Mouse (Mus musculus) cerebellum, postnatal 36 days (tissue): ENCODE measurements at regions not wholly inside any gene's neighbourhood (a gene's known extent, or its start where the extent isn't known, plus 50 kb on each side); places are given as distances from the start of the nearest gene placed in this dataset.

Source experiments
- DNase-seq, 2 experiments: peaks; one replicate each; pipeline ENCODE4 v3.0.0; 2021 to 2022; ENCODE audit warnings: mixed read lengths in 2 of 2

DNA sequence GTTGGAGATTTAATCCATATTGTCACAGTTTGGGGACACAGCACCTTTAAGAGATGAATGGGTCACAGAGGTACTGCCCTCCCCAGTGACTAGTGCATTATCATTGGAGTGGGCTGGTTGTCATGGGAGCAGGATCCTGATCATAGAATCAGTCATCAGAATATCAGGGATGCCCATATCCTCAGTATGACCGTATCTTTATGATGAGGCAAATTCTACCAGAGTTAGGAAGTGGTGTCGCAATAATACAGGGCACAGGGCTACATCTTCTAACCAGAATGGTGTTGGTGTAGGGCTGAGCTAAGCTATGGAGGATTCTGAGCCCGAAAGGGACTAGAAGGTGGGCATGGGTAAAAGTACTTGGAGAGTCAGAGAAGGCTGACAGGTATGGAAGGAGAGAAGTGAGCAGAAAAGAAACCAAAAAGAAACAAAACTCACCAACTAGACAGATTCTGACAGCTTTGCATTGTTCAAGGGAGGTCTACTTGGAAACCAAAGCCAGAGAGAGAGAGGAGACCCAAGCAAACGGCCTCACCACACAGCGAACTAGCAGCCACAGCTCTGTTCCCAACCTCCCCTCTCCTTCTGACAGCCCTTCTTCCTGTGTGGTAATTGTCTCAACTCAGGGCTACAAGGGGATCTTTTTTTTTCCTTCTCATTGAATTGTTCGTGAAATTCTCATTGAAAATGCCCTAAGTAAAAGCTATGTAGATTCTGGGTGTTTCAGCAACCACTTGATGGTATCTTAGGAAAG, 129.2 kb downstream of the Lrrc30 start:
- no peak for DNase-seq

DNA sequence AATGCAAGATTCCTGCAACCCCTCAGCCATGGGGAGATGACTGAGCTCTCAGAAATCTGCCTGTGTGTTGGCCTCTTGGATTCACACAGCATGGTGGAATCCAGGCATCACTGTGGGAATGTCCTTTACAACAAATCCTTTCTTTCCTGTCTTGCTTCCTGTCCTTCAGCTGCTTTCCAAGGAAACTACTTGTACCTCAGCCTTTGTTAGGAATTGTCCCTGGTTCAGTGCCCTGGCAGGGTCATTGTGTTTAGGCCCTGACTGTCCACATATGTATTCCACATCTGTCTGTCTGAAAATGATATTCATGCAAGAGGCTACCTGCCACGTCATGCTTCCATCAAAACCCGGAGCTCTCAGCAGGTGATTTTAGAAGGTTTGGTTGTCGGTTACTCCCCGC, 129.9 kb downstream of the Lrrc30 start:
- DNase-seq: no peak

DNA sequence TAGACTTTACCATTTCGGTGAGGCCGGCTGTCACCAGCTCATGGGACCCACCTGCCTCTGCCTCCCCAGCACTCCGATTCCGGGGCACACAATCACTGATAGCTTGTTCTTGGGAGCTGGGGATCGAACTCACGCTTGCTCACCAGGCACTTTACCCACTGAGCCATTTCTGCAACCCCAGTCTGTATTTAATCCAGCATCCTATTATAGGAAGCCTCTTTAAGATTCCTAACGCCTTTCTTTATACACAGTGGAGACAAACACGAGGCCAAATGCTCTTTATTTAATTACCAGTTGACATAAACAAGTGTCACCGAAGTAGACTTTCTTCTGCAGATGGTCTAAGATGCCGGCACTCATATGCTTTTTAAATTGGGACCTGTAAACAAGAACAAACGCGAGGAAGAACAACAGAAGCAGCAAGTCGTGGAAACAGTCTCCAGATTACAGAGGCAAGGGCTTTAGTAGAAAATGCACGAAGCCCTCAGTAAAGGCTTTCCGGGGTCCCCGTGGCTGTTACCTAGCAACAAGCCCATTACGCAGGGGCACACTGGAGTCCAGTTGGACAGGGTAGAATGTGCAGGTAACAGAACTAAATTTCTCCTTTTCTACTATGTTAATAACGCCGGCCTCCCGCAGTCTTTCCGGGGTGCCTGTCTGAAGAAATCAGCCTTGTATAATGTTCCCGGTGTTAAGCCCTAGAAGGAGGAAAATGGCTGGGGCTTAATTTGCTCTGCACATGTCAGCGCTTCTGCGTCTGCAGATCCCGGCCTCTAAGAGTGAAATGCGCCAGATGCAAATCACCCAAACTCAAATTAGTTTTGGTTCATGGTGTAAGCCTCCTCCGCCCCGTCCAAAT, 132.5 kb downstream of the Lrrc30 start:
- DNase-seq: no peak

DNA sequence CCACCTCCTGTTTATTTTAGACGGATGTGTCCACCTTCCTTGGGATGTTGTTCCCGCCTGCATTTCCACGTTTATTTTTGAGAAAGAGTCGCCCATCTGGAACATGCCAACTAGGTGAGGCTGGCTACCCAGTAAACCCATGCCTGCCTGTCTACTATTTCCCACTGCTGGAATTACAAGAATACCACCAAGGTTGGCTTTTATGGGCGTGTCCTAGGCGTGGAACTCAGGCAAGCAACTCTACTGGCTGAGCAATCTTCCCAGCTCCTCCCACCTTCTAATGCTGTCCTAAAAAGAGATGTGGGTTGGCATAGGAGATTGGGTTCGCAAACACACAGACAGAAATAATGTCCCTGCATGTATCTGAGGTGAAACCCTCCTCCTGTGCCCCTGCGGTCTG, 135.1 kb downstream of the Lrrc30 start:
- no peak for DNase-seq

DNA sequence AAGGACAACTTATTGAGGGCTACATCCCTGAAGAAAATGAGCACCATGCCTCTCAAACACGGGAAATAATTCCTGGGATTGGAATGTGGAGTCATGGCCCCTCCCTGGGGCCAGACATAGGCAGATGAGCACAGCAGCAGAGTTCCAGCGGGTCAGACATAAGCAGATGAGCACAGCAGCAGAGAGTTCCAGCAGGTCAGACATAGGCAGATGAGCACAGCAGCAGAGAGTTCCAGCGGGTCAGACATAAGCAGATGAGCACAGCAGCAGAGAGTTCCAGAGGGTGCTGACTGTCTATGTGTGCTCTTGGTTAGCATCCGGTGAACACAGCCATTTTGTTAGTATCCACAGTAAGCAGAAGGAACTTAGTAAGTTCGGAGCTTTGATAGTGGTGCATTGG, 126.2 kb upstream of the Ptprm start:
- no peak for DNase-seq

DNA sequence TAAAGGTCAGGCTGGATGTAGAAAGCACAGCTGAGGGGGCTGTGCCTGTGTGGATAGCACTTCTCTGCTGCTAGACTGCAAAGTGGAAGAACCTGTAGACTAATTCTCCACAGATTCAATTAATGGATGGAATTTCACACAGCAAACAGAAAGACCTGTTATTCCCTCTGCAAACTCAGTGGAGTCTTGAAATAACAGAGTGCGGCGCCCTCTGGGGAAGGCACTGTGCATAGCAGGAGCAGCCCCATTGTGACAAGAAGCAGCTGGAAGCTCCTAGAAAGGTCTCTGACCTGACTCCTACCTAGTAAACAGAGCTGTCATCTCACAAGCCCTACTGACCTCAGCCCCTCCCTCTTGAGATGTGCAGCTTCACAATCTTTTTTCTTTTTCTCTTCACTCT, 118.9 kb upstream of the Ptprm start:
- DNase-seq: peak; percentile 46 to 52

DNA sequence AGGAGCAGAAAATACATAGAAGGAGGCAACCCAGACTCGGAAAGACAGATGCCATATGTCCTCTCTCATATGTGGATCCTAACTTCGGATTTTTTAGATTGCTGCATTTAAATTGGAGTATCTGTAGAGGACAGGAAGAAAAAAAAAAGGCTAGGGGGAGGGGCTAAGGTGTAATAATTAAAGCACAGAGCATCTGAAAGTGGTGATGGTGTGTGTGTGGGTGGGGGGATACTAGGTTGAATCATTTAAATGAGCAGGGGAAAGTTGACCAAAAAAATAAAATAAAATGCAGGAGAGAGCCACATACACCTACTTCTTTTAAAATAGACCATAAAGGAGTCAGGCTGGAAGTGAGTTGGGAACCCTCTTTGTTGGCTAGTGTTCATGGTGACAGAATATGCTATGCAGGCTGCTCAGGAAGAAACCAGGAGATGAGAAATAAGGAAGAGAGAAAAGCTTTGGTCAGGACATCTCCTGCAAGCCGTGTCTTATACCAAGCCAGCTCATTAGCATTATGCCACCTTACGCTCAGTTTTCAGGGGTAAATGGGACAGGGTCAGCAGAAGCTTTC, 104.7 kb upstream of the Ptprm start:
- no peak for DNase-seq

DNA sequence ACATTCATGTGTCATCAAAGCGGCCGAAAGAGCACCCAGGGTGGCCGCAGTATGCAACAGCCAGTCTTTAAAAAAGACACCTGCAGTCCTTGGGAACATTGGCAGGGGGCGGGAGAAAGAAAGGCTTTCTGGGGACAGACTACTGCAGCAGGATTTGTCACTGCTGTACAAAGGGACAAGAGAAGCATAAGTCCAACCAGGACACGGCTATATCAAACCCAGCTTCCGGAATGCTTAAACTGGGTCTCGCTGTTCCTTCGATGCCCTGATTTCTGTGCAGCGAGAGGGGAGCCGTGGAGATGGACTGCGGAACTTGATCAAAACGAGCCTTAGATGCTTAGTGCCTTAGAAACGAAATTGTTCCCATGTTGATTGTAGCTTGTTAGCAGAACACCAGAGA, 97.7 kb upstream of the Ptprm start:
- no peak for DNase-seq

DNA sequence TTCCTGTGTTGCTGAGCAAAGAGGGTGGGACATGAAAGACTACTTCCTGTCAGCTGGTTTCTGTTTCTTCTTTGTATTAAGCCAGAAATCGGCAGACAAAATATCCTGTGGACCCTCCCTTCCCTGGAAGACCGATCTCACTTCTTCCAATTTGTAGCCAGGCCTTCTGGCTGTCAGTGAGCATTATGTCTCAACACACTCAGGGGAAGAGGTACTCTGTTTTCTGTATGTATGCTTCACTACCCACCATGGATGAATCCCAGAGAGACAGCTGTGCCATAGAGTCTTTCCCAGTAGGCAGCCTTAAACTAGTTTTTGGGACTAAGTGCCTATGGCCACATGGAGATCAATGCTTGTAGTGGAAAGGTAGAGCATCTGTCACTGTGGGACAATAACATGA, 96.8 kb upstream of the Ptprm start:
- DNase-seq: no peak

DNA sequence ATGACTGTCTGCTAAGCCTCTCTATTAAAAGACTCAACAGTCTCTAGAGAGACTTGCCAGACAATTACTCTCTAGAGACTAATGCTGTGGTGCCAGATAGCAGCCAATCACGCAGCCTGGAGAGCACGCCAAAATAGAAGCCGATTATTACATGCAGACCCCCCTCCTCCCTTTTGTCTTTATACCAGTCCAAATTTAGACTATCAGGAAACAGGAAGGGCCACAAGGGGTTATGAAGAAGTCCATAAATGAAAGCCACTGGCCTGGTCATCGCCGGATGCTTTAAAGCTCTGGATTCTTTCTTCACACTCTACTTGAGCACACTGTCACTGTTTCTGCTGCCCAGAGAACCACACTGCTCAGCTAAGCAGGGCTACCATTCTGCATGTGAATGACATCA, 95.8 kb upstream of the Ptprm start:
- DNase-seq: no peak

DNA sequence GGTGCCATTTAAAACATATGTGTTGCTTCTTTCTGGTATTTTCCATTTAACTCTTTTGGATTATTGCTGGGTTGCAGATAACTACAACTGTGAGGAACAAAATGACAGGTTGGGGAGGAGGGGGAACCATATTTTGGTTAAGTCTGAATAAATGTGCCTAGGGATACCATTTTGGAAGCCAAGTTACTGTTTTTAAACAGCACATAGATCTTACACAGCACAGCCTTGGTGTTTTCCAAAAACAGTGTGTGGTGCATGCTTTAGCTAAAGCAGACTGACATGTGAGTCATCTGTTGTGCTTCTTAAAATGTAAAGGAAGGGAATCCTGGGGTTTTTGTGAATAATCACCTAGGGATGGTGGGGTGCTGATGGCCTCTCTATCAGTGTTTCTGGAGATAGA, 91.7 kb upstream of the Ptprm start:
- no peak for DNase-seq

DNA sequence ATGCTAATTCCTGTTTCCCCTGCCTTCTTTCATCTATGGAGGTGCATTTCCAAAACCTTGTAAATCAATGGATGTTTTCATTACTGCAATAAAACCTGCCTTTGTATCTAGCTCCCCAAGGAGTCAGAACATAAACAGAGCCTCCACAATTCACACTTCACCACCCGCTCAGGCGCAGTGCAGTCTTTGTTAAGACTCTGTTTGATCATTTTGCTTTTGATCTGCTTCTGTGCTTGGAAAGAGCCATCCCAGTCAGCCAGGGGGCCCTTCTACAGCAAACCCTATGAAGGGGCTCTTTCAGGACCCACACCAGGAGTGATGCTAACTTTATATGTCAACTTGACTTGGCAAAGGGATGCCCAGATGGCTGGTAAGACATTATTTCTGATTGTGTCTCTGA, 86.7 kb upstream of the Ptprm start:
- DNase-seq: no peak

DNA sequence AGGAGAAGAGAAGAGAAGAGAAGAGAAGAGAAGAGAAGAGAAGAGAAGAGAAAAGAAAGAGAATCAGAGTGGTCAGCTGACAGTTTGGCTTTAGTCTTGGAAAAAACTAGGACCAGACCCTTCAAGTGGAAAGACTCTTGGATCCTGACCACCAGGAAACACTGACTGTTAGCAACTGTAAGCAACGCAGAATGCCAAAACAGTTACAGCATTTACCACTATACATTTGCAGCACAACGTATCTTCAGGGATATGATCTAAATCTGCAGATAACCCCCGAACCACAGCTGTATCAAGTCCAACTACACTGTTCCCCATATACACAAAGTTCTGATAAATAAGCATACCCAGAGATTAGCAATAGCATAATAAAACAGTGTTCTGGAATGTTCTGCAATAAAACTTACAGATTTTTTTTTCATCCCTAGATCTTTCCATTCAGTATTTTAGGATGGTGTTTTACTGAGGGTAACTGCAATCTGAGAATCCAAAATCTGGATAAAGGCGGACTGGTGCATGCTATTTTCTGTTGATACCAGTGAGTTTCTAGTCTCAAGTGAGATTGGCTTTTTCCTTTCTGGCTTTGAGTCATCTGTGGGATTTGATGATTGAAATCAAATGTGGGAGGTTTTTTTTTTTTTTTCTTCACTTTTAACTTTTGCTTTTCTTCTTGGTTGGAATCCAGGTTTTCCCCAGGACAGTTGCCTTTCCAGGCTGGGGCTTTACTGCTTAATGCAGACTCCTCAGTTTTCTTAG, 65.9 kb upstream of the Ptprm start:
- DNase-seq: no peak

DNA sequence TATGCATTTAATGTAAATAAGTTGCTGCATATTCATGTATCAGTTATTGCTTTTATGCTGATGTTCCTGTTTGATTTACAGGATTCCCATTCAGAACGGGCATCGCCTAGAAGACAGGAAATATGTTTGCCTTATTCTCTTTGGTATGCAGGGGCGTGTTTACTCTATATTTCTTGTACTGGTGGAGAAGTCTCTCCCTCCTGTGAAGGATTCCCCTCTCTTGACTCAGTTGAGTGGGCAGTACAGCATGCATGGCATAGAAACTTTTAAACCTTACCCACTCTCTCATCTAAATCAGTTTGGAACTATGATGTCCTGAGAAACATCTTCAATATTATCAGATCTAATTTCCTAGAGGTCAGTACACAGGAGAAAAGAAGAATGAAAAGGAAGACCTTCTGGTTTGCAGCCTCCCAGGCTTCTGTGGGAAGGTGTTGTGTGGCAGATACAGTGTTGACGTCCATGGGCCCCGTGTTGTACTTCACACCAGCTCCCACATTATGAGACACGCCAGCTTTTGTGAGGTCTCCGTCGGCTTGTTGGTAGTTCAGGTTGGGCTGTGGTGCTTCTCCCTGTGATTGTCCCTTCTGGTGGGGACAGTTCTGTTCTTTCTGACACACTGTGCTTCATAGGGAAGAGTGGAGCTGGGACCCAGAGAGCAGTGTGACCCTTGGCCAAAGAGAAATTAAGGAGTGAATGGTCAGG, 58.4 kb upstream of the Ptprm start:
- no peak for DNase-seq

DNA sequence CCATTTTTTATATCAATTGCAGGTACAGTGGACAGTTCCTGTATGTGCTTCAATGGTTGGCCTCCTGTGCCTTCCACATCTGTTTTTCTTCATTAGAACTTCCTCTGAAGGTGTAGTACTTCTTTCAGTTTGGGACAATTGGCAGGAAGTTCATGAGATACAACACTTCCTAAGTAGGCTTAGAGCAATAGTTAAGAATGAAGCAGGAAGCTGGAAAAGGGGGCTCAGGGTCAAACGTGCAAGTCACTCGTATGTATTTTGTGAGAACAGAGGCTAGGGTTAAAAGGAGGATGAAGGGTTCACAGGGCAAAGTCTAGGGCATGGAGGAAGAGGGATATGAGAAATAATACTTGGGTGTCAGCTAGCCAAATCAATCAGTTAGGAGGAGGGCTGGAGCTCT, 55.7 kb upstream of the Ptprm start:
- no peak for DNase-seq

DNA sequence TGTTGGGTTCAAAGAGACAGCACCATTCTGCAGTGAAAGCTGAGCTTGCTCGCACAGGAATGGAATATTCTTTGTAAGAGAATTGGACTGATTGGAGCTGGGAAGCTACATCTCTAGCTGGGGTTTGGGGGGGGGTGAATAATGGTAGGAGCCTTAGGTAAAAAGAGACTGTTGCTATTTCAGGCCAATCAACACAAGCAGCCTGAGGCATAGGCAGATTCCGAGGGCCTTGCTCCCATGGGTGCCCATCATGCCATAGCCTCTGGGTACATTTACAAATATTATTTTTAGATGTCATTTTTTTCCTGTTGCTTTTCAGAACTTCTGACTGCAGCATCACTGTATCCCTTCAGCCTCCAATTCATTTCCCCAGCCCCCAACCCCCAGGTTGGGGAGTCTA, 51.7 kb upstream of the Ptprm start:
- DNase-seq: no peak
